Mouse (Mus musculus): ENCODE data around the gene Sprr2a2. TPM values are rescaled to one million over a fixed set of nuclear protein-coding genes. Genes with fewer than 3 reads are reported as not detected.

The Sprr2a2 gene
- 2,040 and 2,230 TPM in 2 replicates for polyA plus RNA-seq (2015; fragmentation: Nextera tagmentation; extraction: Ambion mirVana)

GRCm38 (mm10) chr3:92215569-92215968 lies at the start of gene Sprr2a2, which contains the start of gene Sprr2a1:
Gene Sprr2a2 (plus strand): TSS chr3:92215920.
Gene Sprr2a1 (plus strand): TSS chr3:92215799.

GRCm38 (mm10) chr3:92285101-92285500 lies 69.4 kb downstream of the Sprr2a2 start, which contains the start of gene Sprr2a3:
Gene Sprr2a3 (plus strand): TSS chr3:92285417.

Other genes with a start within 250 kb of the Sprr2a2 start
- gene Pglyrp3, start 201.3 kb upstream of the Sprr2a2 start, polyA plus RNA-seq (2015; fragmentation: Nextera tagmentation; extraction: Ambion mirVana) = not detected in 2 replicates
- gene Lor, start 132.8 kb upstream of the Sprr2a2 start, polyA plus RNA-seq (2015; fragmentation: Nextera tagmentation; extraction: Ambion mirVana) = 0.46 and 0.67 TPM in 2 replicates
- 0.20 TPM in 1 of 2 replicates, not detected in the other for gene Prr9, start 92.0 kb upstream of the Sprr2a2 start, polyA plus RNA-seq (2015; fragmentation: Nextera tagmentation; extraction: Ambion mirVana)
- not detected in 2 replicates for gene Lelp1, start 73.2 kb upstream of the Sprr2a2 start, polyA plus RNA-seq (2015; fragmentation: Nextera tagmentation; extraction: Ambion mirVana)
- gene Sprr2a1, start 121 bp upstream of the Sprr2a2 start, polyA plus RNA-seq (2015; fragmentation: Nextera tagmentation; extraction: Ambion mirVana) = 27.0 and 30.2 TPM in 2 replicates
- 744 and 757 TPM in 2 replicates for gene Sprr2a3, start 69.5 kb downstream of the Sprr2a2 start, polyA plus RNA-seq (2015; fragmentation: Nextera tagmentation; extraction: Ambion mirVana)
- gene Sprr2b, start 100.7 kb downstream of the Sprr2a2 start, polyA plus RNA-seq (2015; fragmentation: Nextera tagmentation; extraction: Ambion mirVana) = 0.29 TPM in 1 of 2 replicates, not detected in the other
- gene Sprr2d, start 123.2 kb downstream of the Sprr2a2 start, polyA plus RNA-seq (2015; fragmentation: Nextera tagmentation; extraction: Ambion mirVana) = 0.19 TPM in 1 of 2 replicates, not detected in the other
- not detected in 2 replicates for gene Sprr2e, start 136.2 kb downstream of the Sprr2a2 start, polyA plus RNA-seq (2015; fragmentation: Nextera tagmentation; extraction: Ambion mirVana)
- 0.65 TPM in 1 of 2 replicates, not detected in the other for gene Sprr2f, start 149.3 kb downstream of the Sprr2a2 start, polyA plus RNA-seq (2015; fragmentation: Nextera tagmentation; extraction: Ambion mirVana)
- 0.35 and 0.52 TPM in 2 replicates for gene Sprr2h, start 169.8 kb downstream of the Sprr2a2 start, polyA plus RNA-seq (2015; fragmentation: Nextera tagmentation; extraction: Ambion mirVana)
- not detected in 2 replicates for gene Sprr2i, start 192.1 kb downstream of the Sprr2a2 start, polyA plus RNA-seq (2015; fragmentation: Nextera tagmentation; extraction: Ambion mirVana)
- gene Sprr2j-ps, start 202.2 kb downstream of the Sprr2a2 start, polyA plus RNA-seq (2015; fragmentation: Nextera tagmentation; extraction: Ambion mirVana) = not detected in 2 replicates
- gene Gm9774, start 213.5 kb downstream of the Sprr2a2 start, polyA plus RNA-seq (2015; fragmentation: Nextera tagmentation; extraction: Ambion mirVana) = 5.9 and 6.0 TPM in 2 replicates
- gene Sprr2k, start 216.7 kb downstream of the Sprr2a2 start, polyA plus RNA-seq (2015; fragmentation: Nextera tagmentation; extraction: Ambion mirVana) = 0.71 TPM in 1 of 2 replicates, not detected in the other
- not detected in 2 replicates for gene Sprr1b, start 222.9 kb downstream of the Sprr2a2 start, polyA plus RNA-seq (2015; fragmentation: Nextera tagmentation; extraction: Ambion mirVana)
- gene Sprr3, start 242.8 kb downstream of the Sprr2a2 start, polyA plus RNA-seq (2015; fragmentation: Nextera tagmentation; extraction: Ambion mirVana) = 0.73 and 0.78 TPM in 2 replicates

Measured in urinary bladder, postnatal 0 days (tissue).